Mouse (Mus musculus): ENCODE results near the gene Ap3s2.

- TF ChIP-seq CTCF (IDR thresholded peaks at IDR 0.05; ENCODE audit: control insufficient read depth, insufficient read depth, insufficient read length) (no peak), MYOG (IDR thresholded peaks at IDR 0.05; ENCODE audit: control insufficient read depth, extremely low read depth, insufficient read length) (no peak), MAX (IDR thresholded peaks at IDR 0.05) (no peak), MYOD1 (IDR thresholded peaks at IDR 0.05; ENCODE audit: control insufficient read depth, insufficient read length, low read depth) (no peak), CEBPB (IDR thresholded peaks at IDR 0.05; ENCODE audit: low read depth) (no peak), USF1 (IDR thresholded peaks at IDR 0.05; ENCODE audit: low read depth) (no peak), FOSL1 (IDR thresholded peaks at IDR 0.05; ENCODE audit: insufficient read depth, low read length, poor library complexity, severe bottlenecking) (no peak)
Observed at GRCm38 (mm10) chr7:79835196-79835595, 85.3 kb downstream of the Ap3s2 start.
